Mouse (Mus musculus): ENCODE measurements around the gene Brix1. TPM values are rescaled to one million over a fixed set of nuclear protein-coding genes. Genes with fewer than 3 reads are reported as not detected.

The Brix1 gene
- polyA plus RNA-seq, 1 experiment from 2014 or later, result 52.3 TPM

DNA sequence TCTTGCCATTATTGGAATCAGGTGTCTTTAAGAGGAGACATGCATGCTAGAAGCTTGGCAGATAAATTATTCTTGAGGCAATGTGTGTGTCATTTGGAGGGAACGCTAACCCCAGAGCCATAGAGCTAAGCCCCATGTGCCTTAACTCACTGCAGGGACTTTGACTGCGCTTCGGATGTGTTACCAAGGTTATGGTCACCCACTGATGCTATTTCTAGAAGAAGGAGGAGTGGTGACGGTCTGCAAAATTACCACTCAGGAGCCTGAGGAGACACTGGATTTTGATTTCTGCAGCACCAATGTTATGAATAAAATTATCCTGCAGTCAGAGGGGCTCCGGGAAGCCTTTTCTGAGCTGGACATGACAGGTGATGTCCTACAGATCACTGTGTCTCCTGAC, 4.4 kb upstream of the Brix1 start:
- no peaks in the 10 kb centered on the region; the same call in 1 of the 2 replicates for H3K36me3 ChIP-seq (ENCODE audit: insufficient read depth, low read length)
- ATAC-seq, result no peak

DNA sequence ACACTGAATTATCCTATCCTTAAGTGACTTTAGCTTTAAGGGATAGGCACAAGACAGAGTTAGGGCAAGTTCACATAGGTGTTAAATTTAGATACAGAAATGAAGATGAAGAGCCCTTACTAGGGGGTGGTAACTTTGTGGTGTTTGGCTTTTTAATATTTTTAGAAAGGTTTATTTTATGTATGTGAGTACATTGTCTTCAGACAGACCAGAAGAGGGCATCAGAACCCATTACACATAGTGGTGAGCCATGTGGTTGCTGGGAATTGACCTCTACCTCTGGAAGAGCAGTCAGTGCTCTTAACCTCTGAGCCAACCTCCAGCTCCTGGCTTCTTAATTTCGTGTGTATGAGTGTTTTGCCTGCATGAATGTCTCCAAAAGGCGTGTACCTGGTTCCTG, 1.5 kb upstream of the Brix1 start:
- H3K4me2 ChIP-seq (replicated peaks; ENCODE audit: low read depth, low read length), result no peak overlapping the region
- 43% methylated on average over 2 of the region's 2 CpGs for WGBS
- H3K4me1 ChIP-seq (ENCODE audit: insufficient read depth, low read depth, low read length), result peaks cover 5% of the 10 kb centered on the region; the same call in 1 of the 2 replicates
- ATAC-seq (no peak), DNase-seq (ENCODE audit: low spot score) (no peak)
- no peaks in the 10 kb centered on the region; the same call in 1 of the 2 replicates for H3K36me3 ChIP-seq (ENCODE audit: insufficient read depth, low read length)
- no peak for TF ChIP-seq EP300 (IDR thresholded peaks at IDR 0.05)
- TF ChIP-seq CTCF (IDR thresholded peaks at IDR 0.05), result peak; percentile 18
- H3K27ac ChIP-seq (ENCODE audit: low read length), result no peak overlapping the region
- H3K9ac ChIP-seq (replicated peaks; ENCODE audit: low read depth), result no peak overlapping the region
- H3K27me3 ChIP-seq (replicated peaks; ENCODE audit: insufficient read depth, low read length), result no peaks in the 10 kb centered on the region
- H3K9me3 ChIP-seq (ENCODE audit: low read length), result no peaks in the 10 kb centered on the region
- H3K4me3 ChIP-seq (ENCODE audit: low read depth, low read length), result no peak overlapping the region

More for the DNA sequence above, 4.4 kb upstream of the Brix1 start:
- WGBS, result 98% methylated on average over 5 of the region's 5 CpGs
- Histone ChIP-seq H3K4me1 (ENCODE audit: insufficient read depth, low read depth, low read length) (peaks cover under 1% of the 10 kb centered on the region; the same call in 1 of the 2 replicates), H3K9me3 (ENCODE audit: low read length) (no peaks in the 10 kb centered on the region), H3K4me3 (ENCODE audit: low read depth, low read length) (no peak overlapping the region), H3K4me2 (replicated peaks; ENCODE audit: low read depth, low read length) (no peak overlapping the region), H3K27me3 (replicated peaks; ENCODE audit: insufficient read depth, low read length) (no peaks in the 10 kb centered on the region), H3K27ac (ENCODE audit: low read length) (no peak overlapping the region), H3K9ac (replicated peaks; ENCODE audit: low read depth) (no peak overlapping the region)
- DNase-seq (ENCODE audit: low spot score), result no peak
- TF ChIP-seq CTCF (IDR thresholded peaks at IDR 0.05), result no peak

DNA sequence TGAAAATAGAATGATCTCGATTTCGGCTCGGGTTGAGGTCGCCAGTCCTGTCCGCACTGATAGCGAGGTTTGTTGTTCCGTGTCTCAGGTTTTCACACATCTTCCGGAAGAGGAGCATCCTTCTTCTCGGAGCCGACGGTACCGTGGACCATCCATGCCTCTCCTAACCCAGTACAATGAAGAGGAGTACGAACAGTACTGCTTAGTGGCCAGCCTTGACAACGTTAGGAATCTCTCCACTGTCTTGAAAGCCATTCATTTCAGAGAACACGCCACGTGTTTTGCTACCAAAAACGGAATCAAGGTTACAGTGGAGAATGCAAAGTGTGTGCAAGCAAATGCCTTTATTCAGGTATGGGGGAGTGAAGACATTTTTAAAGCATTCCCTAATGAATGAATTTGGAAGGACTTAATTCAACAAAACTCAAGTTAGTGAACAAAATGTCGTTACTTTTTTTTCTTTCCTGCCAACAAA, 655 bp upstream of the Brix1 start:
- ATAC-seq (no peak; the same call in 1 of the 2 replicates), DNase-seq (ENCODE audit: low spot score) (no peak)
- 0 out of 2 replicates have a peak overlapping the region, but pooled peaks have one; percentile 2 for H3K27ac ChIP-seq (ENCODE audit: low read length)
- H3K4me2 ChIP-seq (replicated peaks; ENCODE audit: low read depth, low read length), result peak overlapping the region; percentile 74
- TF ChIP-seq CTCF (IDR thresholded peaks at IDR 0.05) (no peak; the same call in 1 of the 2 replicates), EP300 (IDR thresholded peaks at IDR 0.05) (no peak)
- no peaks in the 10 kb centered on the region for H3K27me3 ChIP-seq (replicated peaks; ENCODE audit: insufficient read depth, low read length)
- peak overlapping the region; percentile 88 for H3K4me3 ChIP-seq (ENCODE audit: low read depth, low read length)
- H3K9ac ChIP-seq (replicated peaks; ENCODE audit: low read depth), result peak overlapping the region; percentile 86
- no peaks in the 10 kb centered on the region for H3K36me3 ChIP-seq (ENCODE audit: insufficient read depth, low read length)
- 1% methylated on average over 18 of the region's 18 CpGs for WGBS
- H3K4me1 ChIP-seq (ENCODE audit: insufficient read depth, low read depth, low read length), result peaks cover 5% of the 10 kb centered on the region; the same call in 1 of the 2 replicates
- H3K9me3 ChIP-seq (ENCODE audit: low read length), result no peaks in the 10 kb centered on the region

DNA sequence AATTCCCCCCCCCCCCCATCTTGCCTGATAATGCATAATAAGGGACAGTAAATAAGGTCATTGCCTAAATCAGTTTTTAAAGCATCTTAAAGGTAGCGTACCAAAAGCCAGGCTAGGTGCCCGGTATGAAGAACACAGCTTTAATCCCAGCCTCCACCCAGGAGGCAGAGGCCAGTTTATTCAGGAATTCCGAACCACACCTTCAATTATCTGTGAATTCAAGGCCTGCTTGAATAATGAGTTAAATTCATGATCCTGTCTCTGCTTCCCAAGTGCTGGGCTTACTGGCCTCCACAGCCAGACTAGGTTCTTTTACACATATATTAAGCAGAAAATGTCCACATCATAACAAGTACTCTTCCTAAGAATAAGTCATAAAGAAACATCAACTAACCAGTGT, 14.8 kb downstream of the Brix1 start:
- Histone ChIP-seq H3K4me3 (ENCODE audit: low read depth, low read length) (peak overlapping the region; percentile 70), H3K27me3 (replicated peaks; ENCODE audit: insufficient read depth, low read length) (no peaks in the 10 kb centered on the region), H3K36me3 (ENCODE audit: insufficient read depth, low read length) (peaks cover 6% of the 10 kb centered on the region; the same call in 1 of the 2 replicates), H3K9ac (replicated peaks; ENCODE audit: low read depth) (no peak overlapping the region), H3K4me1 (ENCODE audit: insufficient read depth, low read depth, low read length) (peaks cover 3% of the 10 kb centered on the region; the same call in 1 of the 2 replicates), H3K9me3 (ENCODE audit: low read length) (no peaks in the 10 kb centered on the region), H3K4me2 (replicated peaks; ENCODE audit: low read depth, low read length) (peak overlapping the region; percentile 84), H3K27ac (ENCODE audit: low read length) (peak overlapping the region; percentile 84; the same call in 1 of the 2 replicates)
- 13% methylated on average over 3 of the region's 3 CpGs for WGBS
- ATAC-seq (no peak), DNase-seq (ENCODE audit: low spot score) (no peak)
- TF ChIP-seq CTCF (IDR thresholded peaks at IDR 0.05), result no peak
- no peak for TF ChIP-seq EP300 (IDR thresholded peaks at IDR 0.05)

DNA sequence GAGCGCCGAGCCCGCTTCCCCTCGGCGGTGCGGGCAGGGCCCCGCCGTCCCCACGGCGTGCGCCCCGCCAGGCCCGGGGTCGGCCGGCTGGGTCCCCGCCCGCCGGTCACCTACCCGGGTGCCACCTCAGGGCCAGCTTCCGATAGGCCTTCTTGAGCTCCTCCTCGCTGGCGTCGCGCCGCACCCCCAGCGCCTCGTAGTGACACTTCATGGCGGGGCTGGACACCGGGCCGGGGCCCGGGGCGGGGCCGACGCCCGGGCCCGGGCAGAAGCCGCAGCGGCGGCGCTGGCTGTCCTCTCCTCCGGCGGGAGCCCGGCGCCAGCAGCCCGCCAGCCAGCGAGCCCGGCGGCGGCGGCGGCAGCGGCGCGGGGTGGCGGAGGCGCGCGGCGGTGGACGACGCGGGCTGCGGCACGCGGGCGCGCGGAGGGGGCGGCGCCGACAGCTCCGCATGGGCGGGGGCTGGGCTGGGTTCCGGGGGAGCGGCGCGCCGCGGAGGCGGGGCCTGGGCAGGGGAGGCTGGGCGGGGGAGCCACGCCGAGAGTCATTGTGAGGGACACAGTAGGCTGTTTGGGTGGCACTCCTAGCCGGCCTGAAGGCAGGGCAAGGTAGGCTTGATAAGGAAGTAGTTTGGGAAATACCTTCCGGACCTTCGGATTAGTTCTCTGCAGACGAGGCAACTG, 15.5 kb downstream of the Brix1 start, which contains the start of gene Dnajc21:
Gene Dnajc21, minus strand, starts transcription at position 366 of the 681 bp plus-strand sequence.
- no peak for TF ChIP-seq EP300 (IDR thresholded peaks at IDR 0.05)
- TF ChIP-seq CTCF (IDR thresholded peaks at IDR 0.05), result no peak

DNA sequence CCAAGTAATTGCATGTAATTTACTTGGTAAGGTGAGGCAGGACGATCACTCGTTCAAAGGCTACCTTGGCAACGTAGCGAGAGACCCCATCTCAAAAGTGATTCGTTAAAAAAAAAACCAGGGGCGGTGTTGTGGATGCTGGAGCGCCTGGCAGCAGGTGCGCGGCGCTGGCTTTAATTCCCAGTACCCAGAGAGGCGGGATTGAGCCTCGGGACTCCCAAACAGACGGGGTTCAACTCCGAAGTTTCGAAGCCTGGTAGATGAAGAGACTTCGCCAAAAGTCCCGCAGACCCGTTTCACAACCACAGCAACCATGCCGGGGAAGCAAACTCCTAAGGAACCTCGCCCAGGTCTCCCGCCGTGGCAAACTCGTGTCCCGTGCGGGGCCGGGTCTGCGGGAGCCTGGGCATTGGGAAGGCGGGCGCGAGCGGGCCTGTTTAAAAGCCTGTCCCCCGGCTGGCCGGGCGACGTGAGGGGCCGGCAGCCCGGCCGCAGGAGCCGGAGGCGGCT, 16.1 kb downstream of the Brix1 start:
- peak overlapping the region; percentile 84 for H3K27ac ChIP-seq (ENCODE audit: low read length)
- TF ChIP-seq EP300 (IDR thresholded peaks at IDR 0.05) (no peak), CTCF (IDR thresholded peaks at IDR 0.05) (no peak)
- no peaks in the 10 kb centered on the region for H3K9me3 ChIP-seq (ENCODE audit: low read length)
- ATAC-seq (no peak), DNase-seq (ENCODE audit: low spot score) (peak; percentile 24)
- peak overlapping the region; percentile 70 for H3K4me3 ChIP-seq (ENCODE audit: low read depth, low read length)
- under 1% methylated on average over 31 of the region's 40 CpGs for WGBS
- H3K9ac ChIP-seq (replicated peaks; ENCODE audit: low read depth), result peak overlapping the region; percentile 70
- no peaks in the 10 kb centered on the region for H3K27me3 ChIP-seq (replicated peaks; ENCODE audit: insufficient read depth, low read length)
- H3K36me3 ChIP-seq (ENCODE audit: insufficient read depth, low read length), result no peaks in the 10 kb centered on the region
- peak overlapping the region; percentile 84 for H3K4me2 ChIP-seq (replicated peaks; ENCODE audit: low read depth, low read length)
- H3K4me1 ChIP-seq (ENCODE audit: insufficient read depth, low read depth, low read length), result peaks cover 3% of the 10 kb centered on the region; the same call in 1 of the 2 replicates

More for the DNA sequence above, 15.5 kb downstream of the Brix1 start, which contains the start of gene Dnajc21:
- Histone ChIP-seq H3K27me3 (replicated peaks; ENCODE audit: insufficient read depth, low read length) (no peaks in the 10 kb centered on the region), H3K27ac (ENCODE audit: low read length) (peak within 1 kb of the TSS; percentile 84), H3K36me3 (ENCODE audit: insufficient read depth, low read length) (no peaks in the 10 kb centered on the region), H3K4me3 (ENCODE audit: low read depth, low read length) (peak within 1 kb of the TSS; percentile 70), H3K4me1 (ENCODE audit: insufficient read depth, low read depth, low read length) (peaks cover 3% of the 10 kb centered on the region; the same call in 1 of the 2 replicates), H3K4me2 (replicated peaks; ENCODE audit: low read depth, low read length) (peak within 1 kb of the TSS; percentile 84), H3K9ac (replicated peaks; ENCODE audit: low read depth) (peak within 1 kb of the TSS; percentile 70), H3K9me3 (ENCODE audit: low read length) (no peaks in the 10 kb centered on the region)
- peak; percentile 98 for ATAC-seq
- DNase-seq (ENCODE audit: low spot score), result peak; percentile 92
- 4% methylated on average over 26 of the region's 87 CpGs for WGBS

Data from lung, postnatal 0 days (tissue).